Mouse (Mus musculus) megakaryocyte-erythroid progenitor cell, adult 5-6 weeks (primary cell): ENCODE measurements around the gene Pwp2. TPM values are rescaled to one million over a fixed set of nuclear protein-coding genes. Genes with fewer than 3 reads are reported as not detected.
A peak's percentile ranks its signal among the peaks of the same experiment; 100 is the strongest.

Experiments used
- ATAC-seq: replicated peaks from 2 replicates; pipeline ENCODE4 v1.8.0; 2016; ENCODE audit warnings: mild to moderate bottlenecking, inconsistent platforms; ENCODE audit not compliant: severe bottlenecking, poor library complexity, low FRiP score, low TSS enrichment
- total RNA-seq, 2 experiments: library from RNA; stranded (forward) in 1 of 2; stranded (reverse) in 1 of 2; fragments of 200-1000, 215-1000 nt in 1 of 2; fragments of >200 nt in 1 of 2; fragmentation: Nextera tagmentation in 1 of 2; gene quantifications; 2 replicates each; pipeline ENCODE4 v1.2.3; 2014 to 2017

Gene Pwp2
- total RNA-seq, 2 experiments from 2014 or later, result 25.5 to 47.2 TPM

DNA sequence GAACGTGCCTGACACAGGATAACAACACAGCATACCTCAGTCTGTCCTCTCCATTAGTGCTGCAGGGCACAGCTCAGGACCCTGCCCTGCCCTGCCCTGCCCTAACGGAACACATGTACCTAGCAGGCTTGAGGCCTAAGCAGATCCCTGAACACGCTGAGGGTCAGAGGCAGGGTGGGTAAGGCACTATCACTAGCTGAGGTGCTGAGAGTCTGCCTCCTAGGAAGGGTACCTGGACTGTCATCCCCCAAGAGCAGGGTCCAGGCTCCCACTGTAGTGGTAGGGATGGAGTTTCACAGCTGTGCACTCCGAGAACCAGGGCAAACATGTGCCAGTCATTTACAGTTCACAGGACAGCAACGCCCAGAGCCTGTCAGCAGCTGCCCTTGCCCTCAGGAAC is 10.5 kb downstream of the Pwp2 start:
- no peak for ATAC-seq

DNA sequence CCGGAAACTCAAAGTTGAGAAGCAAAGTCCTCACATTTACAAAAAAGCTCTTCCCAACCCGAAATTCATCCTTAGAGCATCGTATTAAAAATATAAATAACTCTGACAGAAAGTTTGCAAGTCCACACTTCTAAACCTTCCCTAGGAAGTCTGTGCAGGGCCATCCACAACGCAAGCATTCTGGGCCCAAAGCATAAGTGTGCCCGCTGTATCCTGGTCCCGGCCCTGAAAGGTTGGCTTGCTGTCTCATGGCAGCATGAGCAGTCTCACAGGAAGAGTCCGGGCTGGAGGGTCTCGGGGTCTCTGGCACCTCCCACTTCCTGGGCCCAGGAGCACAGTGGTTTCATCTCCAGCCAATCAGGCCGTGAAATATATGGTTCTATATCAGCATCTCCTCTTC is 13.4 kb downstream of the Pwp2 start:
- no peak for ATAC-seq

GRCm38 (mm10) chr10:78171057-78171456 is 13.9 kb downstream of the Pwp2 start:
- no peak for ATAC-seq

DNA sequence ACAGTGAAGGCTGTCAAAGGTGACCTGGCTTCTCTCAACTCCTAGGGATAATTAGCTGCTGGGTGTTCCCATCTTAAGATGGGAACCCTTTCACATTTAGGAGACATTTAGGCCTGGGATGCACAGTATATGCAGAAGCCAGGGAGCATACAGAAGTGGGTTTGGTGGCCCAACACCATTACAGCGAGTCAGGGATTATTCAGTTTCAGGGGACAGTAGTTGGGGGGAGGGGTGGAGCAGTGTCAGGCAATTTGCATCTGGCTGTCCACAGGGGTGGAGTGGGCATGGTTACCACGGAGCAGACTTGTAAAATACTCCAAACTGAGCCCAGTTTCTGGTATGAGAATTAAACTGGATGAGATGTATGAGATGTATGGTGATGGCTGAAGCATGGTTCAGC is 14.5 kb downstream of the Pwp2 start:
- ATAC-seq, result no peak

DNA sequence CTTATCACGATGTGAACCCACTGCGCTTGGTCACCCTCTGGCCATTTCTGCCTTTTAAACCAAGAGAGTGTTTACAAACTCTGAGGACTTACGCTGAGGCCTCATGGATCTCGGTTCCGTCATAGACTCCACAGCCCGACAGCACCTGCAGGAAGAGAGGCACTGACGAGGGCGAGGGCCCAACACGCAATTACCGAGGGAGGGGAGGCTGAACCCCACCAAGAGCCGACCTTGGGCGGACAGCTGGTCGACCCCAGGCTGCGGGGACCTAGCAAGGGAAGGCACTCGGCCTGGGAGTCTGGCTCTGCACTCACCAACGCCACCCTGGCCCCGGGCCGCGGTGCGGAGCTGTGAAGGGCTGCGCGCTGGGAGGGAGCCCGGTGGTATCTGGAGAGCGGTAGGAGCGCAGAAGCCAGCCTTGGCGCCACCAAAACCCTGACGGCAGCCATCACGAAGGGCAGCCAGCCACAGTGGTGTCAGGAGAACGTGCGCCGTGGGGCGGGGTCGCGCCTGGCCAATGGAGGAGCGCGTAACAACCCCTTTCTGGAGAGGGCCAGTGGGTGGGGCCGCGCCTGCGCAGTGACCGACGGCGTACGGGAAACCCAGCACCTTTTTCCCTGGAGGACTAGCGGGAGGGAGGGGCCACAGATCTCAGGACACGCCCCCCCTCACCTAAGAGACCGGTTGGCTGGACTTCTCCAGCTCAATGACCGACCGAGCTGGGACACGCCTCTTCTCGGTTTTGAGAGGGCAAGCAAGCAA is 15.5 kb downstream of the Pwp2 start, which contains the start of gene D10Jhu81e:
Gene D10Jhu81e, minus strand, starts transcription at position 502 of the 762 bp plus-strand sequence.
- ATAC-seq, result peak; percentile 91

- no peak for ATAC-seq
These were observed 16.2 kb downstream of the Pwp2 start for GRCm38 (mm10) chr10:78168792-78169191.

- ATAC-seq, result no peak
These were observed 17.2 kb downstream of the Pwp2 start for GRCm38 (mm10) chr10:78167775-78168174.

DNA sequence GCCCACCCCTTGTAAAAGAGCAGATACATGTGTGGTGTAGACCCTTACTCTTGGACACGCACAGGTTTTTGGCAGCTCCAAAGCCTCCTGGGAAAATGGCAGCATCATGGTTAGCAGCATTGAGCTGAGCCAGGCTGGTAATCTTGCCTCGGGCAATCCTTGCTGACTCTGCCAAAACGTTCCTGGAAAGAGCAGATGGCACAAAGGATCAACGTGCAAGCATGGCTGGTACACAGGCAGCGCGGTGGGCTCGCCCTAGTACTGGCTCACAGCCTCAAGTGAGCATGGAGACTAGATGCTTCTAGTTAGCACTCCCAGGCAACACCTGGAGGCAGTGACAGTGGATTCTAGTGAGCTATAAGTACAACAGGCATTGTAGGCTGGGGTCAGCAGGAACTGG is 17.6 kb downstream of the Pwp2 start:
- ATAC-seq, result no peak

DNA sequence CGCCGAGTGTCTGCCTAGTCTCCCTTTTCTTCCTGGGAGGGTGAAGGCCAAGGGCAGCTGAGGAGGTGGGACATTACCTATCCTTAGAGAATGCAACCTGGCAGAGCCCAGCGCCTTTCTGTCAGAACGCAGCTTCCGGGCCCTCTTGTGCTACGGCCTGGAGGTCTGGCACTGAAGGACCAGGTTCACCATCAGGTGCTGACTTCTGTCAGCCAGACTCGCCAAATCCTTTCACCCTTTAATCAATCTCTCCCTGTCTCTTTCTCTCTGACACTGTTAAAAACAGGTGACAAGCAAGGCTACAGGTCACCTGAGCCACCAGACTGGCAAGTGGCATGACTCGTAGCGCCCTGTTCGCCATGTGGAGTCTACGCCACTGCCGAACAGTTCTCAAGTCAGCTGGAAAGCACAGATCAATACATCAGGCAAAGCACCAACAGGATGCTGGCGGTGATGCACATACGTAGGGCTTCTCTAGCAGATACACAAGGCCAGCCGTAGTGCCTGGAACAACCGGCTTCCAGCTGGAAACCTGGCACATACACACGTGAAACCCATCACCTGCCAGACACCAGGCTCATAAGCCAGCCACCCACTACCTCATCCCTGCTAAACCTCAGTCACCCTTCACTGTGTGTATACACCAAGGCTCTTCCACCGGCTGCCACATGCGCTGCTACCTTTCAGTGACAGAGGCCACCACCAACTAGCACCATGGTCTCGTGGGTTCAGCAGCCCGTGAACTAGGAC is 19.5 kb downstream of the Pwp2 start:
- ATAC-seq, result no peak

DNA sequence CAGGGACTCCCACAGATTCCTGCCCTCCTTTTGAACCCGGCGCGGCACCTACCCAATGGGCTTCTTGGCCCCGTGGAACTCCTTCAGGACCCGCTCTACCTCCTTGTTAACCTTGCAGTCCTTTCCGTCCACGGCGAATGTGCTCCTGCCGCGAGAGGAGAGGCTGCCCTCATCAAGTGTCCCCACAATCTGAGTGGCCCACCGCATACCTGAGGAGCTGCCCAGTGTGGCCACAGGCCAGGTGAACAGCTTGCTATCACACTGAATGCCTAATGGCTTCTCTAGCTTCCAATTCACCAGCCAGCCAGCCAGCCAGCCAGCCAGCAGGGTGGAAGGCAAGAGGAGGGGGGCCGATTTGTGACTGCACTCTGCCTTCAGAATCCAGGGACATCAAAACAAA is 20.2 kb downstream of the Pwp2 start:
- no peak for ATAC-seq

DNA sequence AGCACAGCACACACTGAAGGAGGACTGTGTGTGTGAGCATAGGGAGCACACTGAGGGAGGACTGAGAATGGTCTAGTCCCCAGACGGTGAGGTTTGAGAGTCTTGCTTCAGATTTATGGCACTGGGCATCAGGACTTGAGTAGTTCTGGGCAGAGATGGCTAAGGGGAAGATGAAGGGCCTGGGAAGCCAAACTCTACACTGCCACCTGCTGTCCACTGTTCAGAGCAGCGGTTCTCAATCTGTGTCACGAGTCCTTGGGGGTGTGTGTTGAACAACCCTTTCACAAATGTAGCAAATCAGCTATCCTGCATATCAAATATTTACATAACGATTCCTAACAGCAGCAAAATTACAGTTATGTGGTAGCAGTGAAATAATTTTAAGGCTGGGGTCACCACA is 21.0 kb downstream of the Pwp2 start:
- peak; percentile 54; the same call in 1 of the 2 replicates for ATAC-seq

GRCm38 (mm10) chr10:78163241-78163640 is 21.7 kb downstream of the Pwp2 start:
- no peak for ATAC-seq

- ATAC-seq, result no peak
These were observed 22.3 kb downstream of the Pwp2 start for GRCm38 (mm10) chr10:78162646-78163045.

GRCm38 (mm10) chr10:78161096-78161495 is 23.9 kb downstream of the Pwp2 start:
- no peak for ATAC-seq

- peak; percentile 3; the same call in 1 of the 2 replicates for ATAC-seq
These were observed 24.4 kb downstream of the Pwp2 start for GRCm38 (mm10) chr10:78160369-78161095.

DNA sequence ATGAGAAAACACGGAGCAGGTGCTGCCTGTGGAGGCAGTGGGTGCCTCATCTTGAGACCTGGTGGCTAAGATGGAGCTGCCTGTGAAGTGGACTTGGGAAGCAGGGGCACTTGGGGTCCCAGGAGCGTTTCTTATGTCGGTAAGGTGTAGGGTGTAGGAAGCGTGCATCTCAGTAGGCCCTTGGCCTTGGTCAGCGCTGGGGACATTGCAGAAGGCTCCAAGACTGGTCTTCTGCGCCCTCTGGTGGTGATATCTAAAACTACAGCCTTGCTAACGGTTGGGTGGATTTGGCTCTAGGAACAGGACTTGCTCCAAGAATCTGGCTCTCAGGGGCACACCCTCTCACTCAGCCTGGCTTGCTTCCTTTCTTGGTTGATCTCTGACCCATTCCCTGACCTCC is 25.0 kb downstream of the Pwp2 start:
- ATAC-seq, result peak; percentile 66

DNA sequence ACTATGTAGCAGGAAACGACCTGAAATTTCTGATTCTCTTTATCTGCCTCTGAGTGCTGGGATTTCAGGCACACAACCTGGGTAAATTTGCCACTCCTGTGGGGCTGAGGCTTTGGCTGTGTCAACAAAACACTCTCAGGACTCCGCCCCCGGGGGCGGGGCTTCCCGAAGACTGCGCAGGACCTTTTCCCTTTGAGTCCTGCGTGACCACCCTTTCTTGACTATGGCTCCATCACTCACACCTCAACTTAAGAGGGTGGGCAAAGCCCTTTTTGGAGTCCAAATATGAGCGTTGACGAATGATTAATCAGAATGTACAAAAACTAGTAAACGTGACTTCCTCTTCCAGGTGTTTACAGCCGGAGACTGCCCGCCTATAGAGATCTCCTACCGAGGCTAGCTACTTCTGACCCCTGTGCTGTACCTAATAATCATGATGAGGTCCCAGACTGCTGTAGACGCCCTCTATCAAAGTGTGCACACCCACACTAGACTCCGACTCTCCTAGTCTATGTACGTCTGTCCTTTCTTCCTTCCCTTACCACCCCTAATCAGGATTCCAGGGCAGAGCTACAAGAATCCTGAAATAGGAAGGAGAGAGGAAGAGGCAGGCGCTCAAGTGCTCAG is 25.6 kb downstream of the Pwp2 start:
- peak; percentile 41; the same call in 1 of the 2 replicates for ATAC-seq

DNA sequence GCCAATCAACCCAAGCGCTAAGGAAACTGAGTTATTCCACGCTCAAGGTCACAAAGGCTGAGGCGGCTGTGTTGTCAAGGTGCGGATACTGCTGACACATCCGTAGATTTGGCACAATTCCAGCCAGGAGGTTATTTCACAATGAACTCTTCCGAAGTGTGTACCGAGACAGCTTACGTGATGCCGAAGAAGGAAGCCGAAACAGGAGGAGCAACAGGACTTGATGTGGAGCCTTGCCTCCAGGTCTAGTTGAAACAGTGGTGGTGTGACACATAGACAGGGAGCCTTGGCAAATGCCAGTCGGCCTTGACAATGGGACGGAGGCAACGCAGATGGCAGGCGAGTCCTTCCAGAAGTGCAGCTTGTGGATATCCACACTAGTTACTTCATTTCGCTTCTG is 26.9 kb downstream of the Pwp2 start:
- no peak for ATAC-seq

DNA sequence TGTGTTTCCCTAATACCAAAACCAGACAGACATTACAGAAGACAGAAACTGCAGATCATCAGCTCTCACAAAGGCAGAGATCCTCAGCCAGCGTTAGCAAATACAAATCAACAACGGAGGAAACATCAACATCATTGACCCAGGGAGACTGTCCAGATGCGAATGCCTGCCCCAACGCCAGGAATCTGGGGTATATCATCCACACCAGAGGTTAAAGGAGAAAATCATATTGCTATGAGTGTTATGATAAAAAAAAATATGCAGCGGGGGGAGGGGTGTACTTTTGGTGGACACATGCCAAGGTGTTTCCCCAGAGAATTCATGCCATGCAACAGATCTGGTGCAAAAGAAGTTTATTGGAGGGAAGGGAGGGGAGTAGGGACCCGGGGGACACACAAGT is 28.0 kb downstream of the Pwp2 start:
- ATAC-seq, result no peak
